Mouse (Mus musculus): ENCODE data around the gene Luc7l3. TPM values are rescaled to one million over a fixed set of nuclear protein-coding genes. Genes with fewer than 3 reads are reported as not detected.

Luc7l3 gene
- polyA plus RNA-seq, 1 experiment from 2014 or later, result 165 TPM

GRCm38 (mm10) chr11:94243422-94244180, 78.2 kb downstream of the Luc7l3 start:
- H3K27me3 ChIP-seq, result peaks cover 7% of the 10 kb centered on the region; the same call in 1 of the 2 replicates
- peak overlapping the region; percentile 49 for H3K4me2 ChIP-seq (replicated peaks)
- H3K4me1 ChIP-seq (replicated peaks), result peaks cover 54% of the 10 kb centered on the region
- no peak overlapping the region for H3K27ac ChIP-seq
- no peaks in the 10 kb centered on the region for H3K9me3 ChIP-seq
- 0 out of 2 replicates have a peak, but pooled peaks have one; percentile 2 for ATAC-seq
- H3K4me3 ChIP-seq (replicated peaks), result 0 out of 2 replicates have a peak overlapping the region, but pooled peaks have one; percentile 15
- no peaks in the 10 kb centered on the region for H3K36me3 ChIP-seq
- H3K9ac ChIP-seq (replicated peaks), result no peak overlapping the region
- 34% methylated on average over 15 of the region's 15 CpGs for WGBS

DNA sequence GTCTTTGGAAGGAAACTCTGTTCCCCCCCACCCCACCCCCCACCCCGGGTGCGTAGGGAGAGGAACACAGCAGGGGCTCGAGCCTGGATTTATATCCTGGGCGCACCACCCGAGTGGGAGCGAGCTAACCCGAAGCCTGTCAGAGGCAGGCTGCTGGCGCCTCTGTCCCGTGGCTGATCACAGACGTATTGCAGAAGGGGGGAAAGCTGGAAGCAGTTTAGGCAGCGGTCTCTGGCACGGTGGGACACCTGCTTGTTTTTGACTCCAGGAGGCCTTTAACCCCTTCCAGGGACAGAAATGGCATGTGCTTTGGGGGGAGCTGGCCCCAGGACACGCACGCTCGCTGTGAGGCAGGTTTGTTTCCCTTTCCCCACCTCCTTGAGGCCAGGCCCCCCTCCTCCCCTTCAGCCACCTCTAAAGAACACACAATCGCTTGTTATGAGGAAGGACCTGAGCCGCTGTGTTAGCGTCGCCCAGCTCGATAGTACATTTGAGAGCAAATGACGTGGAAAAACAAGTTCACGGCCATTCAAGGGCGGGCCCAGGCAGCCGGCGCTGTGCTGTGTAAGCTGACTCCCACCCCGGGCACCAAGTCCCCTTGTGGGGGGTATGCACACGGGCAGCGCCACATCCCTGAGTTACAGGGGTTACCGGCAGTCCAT, 78.9 kb downstream of the Luc7l3 start:
- Histone ChIP-seq H3K4me2 (replicated peaks) (peak overlapping the region; percentile 49), H3K9ac (replicated peaks) (peak overlapping the region; percentile 49; the same call in 1 of the 2 replicates), H3K4me3 (replicated peaks) (peak overlapping the region; percentile 15; the same call in 1 of the 2 replicates), H3K36me3 (no peaks in the 10 kb centered on the region), H3K27ac (no peak overlapping the region), H3K4me1 (replicated peaks) (peaks cover 54% of the 10 kb centered on the region), H3K27me3 (peaks cover 7% of the 10 kb centered on the region; the same call in 1 of the 2 replicates), H3K9me3 (no peaks in the 10 kb centered on the region)
- 4% methylated on average over 29 of the region's 29 CpGs for WGBS
- ATAC-seq, result 0 out of 2 replicates have a peak, but pooled peaks have one; percentile 12

GRCm38 (mm10) chr11:94239706-94240105, 82.1 kb downstream of the Luc7l3 start:
- H3K4me1 ChIP-seq (replicated peaks), result peaks cover 36% of the 10 kb centered on the region
- H3K9me3 ChIP-seq, result no peaks in the 10 kb centered on the region
- ATAC-seq, result no peak
- peaks cover 7% of the 10 kb centered on the region; the same call in 1 of the 2 replicates for H3K27me3 ChIP-seq
- 0 out of 2 replicates have a peak overlapping the region, but pooled peaks have one; percentile 48 for H3K27ac ChIP-seq
- 27% methylated on average over 9 of the region's 9 CpGs for WGBS
- no peak overlapping the region for H3K4me3 ChIP-seq (replicated peaks)
- H3K4me2 ChIP-seq (replicated peaks), result no peak overlapping the region
- H3K36me3 ChIP-seq, result no peaks in the 10 kb centered on the region
- no peak overlapping the region for H3K9ac ChIP-seq (replicated peaks)

GRCm38 (mm10) chr11:94238786-94239185, 83.0 kb downstream of the Luc7l3 start:
- ATAC-seq, result no peak
- no peaks in the 10 kb centered on the region for H3K36me3 ChIP-seq
- H3K27me3 ChIP-seq, result peaks cover 7% of the 10 kb centered on the region; the same call in 1 of the 2 replicates
- no peak overlapping the region for H3K27ac ChIP-seq
- H3K4me2 ChIP-seq (replicated peaks), result no peak overlapping the region
- 93% methylated on average over 8 of the region's 8 CpGs for WGBS
- H3K9me3 ChIP-seq, result no peaks in the 10 kb centered on the region
- H3K9ac ChIP-seq (replicated peaks), result no peak overlapping the region
- H3K4me3 ChIP-seq (replicated peaks), result no peak overlapping the region
- H3K4me1 ChIP-seq (replicated peaks), result peaks cover 27% of the 10 kb centered on the region

Other genes with a start within 250 kb of the Luc7l3 start
- gene Tob1, start 110.5 kb downstream of the Luc7l3 start, polyA plus RNA-seq (2015; fragmentation: Nextera tagmentation; extraction: Ambion mirVana), result 33.0 and 33.2 TPM in 2 replicates
- gene Wfikkn2, start 76.0 kb downstream of the Luc7l3 start, polyA plus RNA-seq (2015; fragmentation: Nextera tagmentation; extraction: Ambion mirVana), result 2.9 and 3.4 TPM in 2 replicates
- gene Gm21885, start 40.1 kb downstream of the Luc7l3 start, polyA plus RNA-seq (2015; fragmentation: Nextera tagmentation; extraction: Ambion mirVana), result 0.54 TPM in 1 of 2 replicates, not detected in the other
- gene Ankrd40, start 6.0 kb upstream of the Luc7l3 start, polyA plus RNA-seq (2015; fragmentation: Nextera tagmentation; extraction: Ambion mirVana), result 10.0 and 11.0 TPM in 2 replicates
- 0.46 and 0.90 TPM in 2 replicates for gene Abcc3, start 71.0 kb upstream of the Luc7l3 start, polyA plus RNA-seq (2015; fragmentation: Nextera tagmentation; extraction: Ambion mirVana)
- gene Cacna1g, start 152.2 kb upstream of the Luc7l3 start, polyA plus RNA-seq (2015; fragmentation: Nextera tagmentation; extraction: Ambion mirVana), result 10.5 and 12.4 TPM in 2 replicates
- 0.10 TPM in 1 of 2 replicates, not detected in the other for gene Spata20, start 164.2 kb upstream of the Luc7l3 start, polyA plus RNA-seq (2015; fragmentation: Nextera tagmentation; extraction: Ambion mirVana)
- gene Epn3, start 178.0 kb upstream of the Luc7l3 start, polyA plus RNA-seq (2015; fragmentation: Nextera tagmentation; extraction: Ambion mirVana), result 0.19 and 0.46 TPM in 2 replicates
- gene Mycbpap, start 199.8 kb upstream of the Luc7l3 start, polyA plus RNA-seq (2015; fragmentation: Nextera tagmentation; extraction: Ambion mirVana), result 2.4 and 3.6 TPM in 2 replicates
- gene Rsad1, start 227.3 kb upstream of the Luc7l3 start, polyA plus RNA-seq (2015; fragmentation: Nextera tagmentation; extraction: Ambion mirVana), result 4.4 and 5.5 TPM in 2 replicates
- 0.12 TPM in 1 of 2 replicates, not detected in the other for gene Chad, start 243.1 kb upstream of the Luc7l3 start, polyA plus RNA-seq (2015; fragmentation: Nextera tagmentation; extraction: Ambion mirVana)